Mouse (Mus musculus): ENCODE measurements around the gene Inhba. TPM values are rescaled to one million over a fixed set of nuclear protein-coding genes. Genes with fewer than 3 reads are reported as not detected.

Gene Inhba
- polyA plus RNA-seq, 1 experiment from 2014 or later, result 4.1 TPM

GRCm38 (mm10) chr13:16012243-16012887, 714 bp downstream of the Inhba start:
- peak; percentile 88 for DNase-seq (ENCODE audit: low spot score)
- Histone ChIP-seq H3K4me3 (peak overlapping the region; percentile 69), H3K9me3 (no peaks in the 10 kb centered on the region), H3K27ac (peak overlapping the region; percentile 82), H3K36me3 (no peaks in the 10 kb centered on the region), H3K4me1 (peaks cover 9% of the 10 kb centered on the region; the same call in 1 of the 2 replicates), H3K27me3 (ENCODE audit: insufficient read depth, poor library complexity, severe bottlenecking) (peaks cover 29% of the 10 kb centered on the region; the same call in 1 of the 2 replicates)
- WGBS, result 4% methylated on average over 19 of the region's 19 CpGs

- H3K27me3 ChIP-seq (ENCODE audit: insufficient read depth, poor library complexity, severe bottlenecking), result peaks cover 47% of the 10 kb centered on the region
- 52% methylated on average over 3 of the region's 3 CpGs for WGBS
- H3K4me3 ChIP-seq, result no peak overlapping the region
- peaks cover 15% of the 10 kb centered on the region; the same call in 1 of the 2 replicates for H3K4me1 ChIP-seq
- H3K36me3 ChIP-seq, result no peaks in the 10 kb centered on the region
- H3K27ac ChIP-seq, result no peak overlapping the region
- no peaks in the 10 kb centered on the region for H3K9me3 ChIP-seq
- no peak for DNase-seq (ENCODE audit: low spot score)
These were observed 2.5 kb downstream of the Inhba start for GRCm38 (mm10) chr13:16014166-16014565.

- peaks cover 44% of the 10 kb centered on the region for H3K27me3 ChIP-seq (ENCODE audit: insufficient read depth, poor library complexity, severe bottlenecking)
- H3K4me3 ChIP-seq, result peak overlapping the region; percentile 62; the same call in 1 of the 2 replicates
- DNase-seq (ENCODE audit: low spot score), result no peak
- H3K9me3 ChIP-seq, result no peaks in the 10 kb centered on the region
- H3K4me1 ChIP-seq, result peaks cover 15% of the 10 kb centered on the region; the same call in 1 of the 2 replicates
- H3K27ac ChIP-seq, result no peak overlapping the region
- WGBS, result 17% methylated on average over 1 of the region's 2 CpGs
- H3K36me3 ChIP-seq, result no peaks in the 10 kb centered on the region
These were observed 4.9 kb downstream of the Inhba start for GRCm38 (mm10) chr13:16016506-16016905.

- no peaks in the 10 kb centered on the region for H3K36me3 ChIP-seq
- H3K4me1 ChIP-seq, result peaks cover 15% of the 10 kb centered on the region; the same call in 1 of the 2 replicates
- H3K9me3 ChIP-seq, result no peaks in the 10 kb centered on the region
- H3K4me3 ChIP-seq, result peak overlapping the region; percentile 62
- H3K27me3 ChIP-seq (ENCODE audit: insufficient read depth, poor library complexity, severe bottlenecking), result peaks cover 44% of the 10 kb centered on the region
- H3K27ac ChIP-seq, result peak overlapping the region; percentile 69
- under 1% methylated on average over 20 of the region's 20 CpGs for WGBS
- peak; percentile 74 for DNase-seq (ENCODE audit: low spot score)
These were observed 5.7 kb downstream of the Inhba start for GRCm38 (mm10) chr13:16017338-16017737.

GRCm38 (mm10) chr13:16017777-16018176, 6.1 kb downstream of the Inhba start:
- no peaks in the 10 kb centered on the region for H3K9me3 ChIP-seq
- H3K27ac ChIP-seq, result peak overlapping the region; percentile 69
- peak overlapping the region; percentile 62 for H3K4me3 ChIP-seq
- H3K27me3 ChIP-seq (ENCODE audit: insufficient read depth, poor library complexity, severe bottlenecking), result peaks cover 44% of the 10 kb centered on the region
- H3K4me1 ChIP-seq, result peaks cover 15% of the 10 kb centered on the region; the same call in 1 of the 2 replicates
- DNase-seq (ENCODE audit: low spot score), result peak; percentile 71
- WGBS, result 3% methylated on average over 9 of the region's 9 CpGs
- no peaks in the 10 kb centered on the region for H3K36me3 ChIP-seq

DNA sequence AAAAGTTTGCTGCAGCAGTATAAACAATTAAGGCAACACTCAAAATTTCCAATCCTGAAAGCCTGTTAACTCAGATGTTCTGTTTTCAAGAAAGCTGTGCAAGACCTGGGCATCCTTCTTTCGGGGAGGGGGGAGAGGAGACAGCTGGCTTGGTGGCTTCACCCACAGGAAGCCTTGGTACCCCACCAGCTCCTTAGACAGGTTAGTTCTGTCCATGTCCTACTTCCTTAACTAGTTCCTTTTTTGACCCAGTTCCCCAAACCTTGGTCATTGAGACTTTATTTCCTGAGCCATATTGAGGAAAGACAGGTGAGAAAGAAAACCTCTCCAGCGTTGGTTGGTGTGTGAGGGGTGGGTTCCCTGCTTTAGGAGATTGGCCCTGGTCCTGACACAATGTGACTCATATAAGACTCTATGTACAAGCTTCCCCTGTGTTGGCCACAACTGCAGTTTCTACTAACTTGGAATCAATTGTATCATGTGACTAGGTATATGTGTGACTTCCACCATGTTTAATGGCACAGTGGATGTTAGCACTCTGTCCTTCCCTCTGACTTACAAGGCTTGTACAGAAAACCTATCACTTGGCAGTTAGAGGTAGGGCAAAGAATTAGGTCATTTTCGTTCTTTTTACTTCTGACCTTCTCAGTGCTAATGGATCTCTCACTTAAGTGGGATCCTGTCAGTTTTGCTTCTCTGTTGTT, 7.3 kb downstream of the Inhba start:
- peaks cover 44% of the 10 kb centered on the region for H3K27me3 ChIP-seq (ENCODE audit: insufficient read depth, poor library complexity, severe bottlenecking)
- H3K4me3 ChIP-seq, result no peak overlapping the region
- peaks cover 15% of the 10 kb centered on the region; the same call in 1 of the 2 replicates for H3K4me1 ChIP-seq
- no peaks in the 10 kb centered on the region for H3K36me3 ChIP-seq
- no peak overlapping the region for H3K27ac ChIP-seq
- no peak for DNase-seq (ENCODE audit: low spot score)
- WGBS, result 72% methylated on average over 3 of the region's 3 CpGs
- H3K9me3 ChIP-seq, result no peaks in the 10 kb centered on the region

DNA sequence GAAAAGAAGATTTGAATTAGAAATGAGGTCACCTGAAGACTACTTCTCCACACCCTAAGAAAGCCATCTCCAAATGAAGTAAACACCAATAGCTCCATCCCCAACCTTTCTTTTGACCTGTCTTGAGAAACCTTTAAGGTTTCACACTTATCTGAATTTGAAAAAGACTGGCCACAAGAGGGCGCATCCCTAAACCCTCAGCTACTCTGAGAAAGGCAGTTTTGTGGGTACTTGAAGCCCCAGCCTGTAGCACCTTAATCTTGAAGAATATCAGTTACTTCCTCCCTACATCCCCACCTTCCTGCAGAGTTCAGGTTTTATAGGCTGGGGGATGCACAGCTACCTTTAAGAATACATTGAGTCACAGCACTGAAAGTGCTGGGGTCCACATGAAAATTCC, 9.0 kb downstream of the Inhba start:
- Histone ChIP-seq H3K27me3 (ENCODE audit: insufficient read depth, poor library complexity, severe bottlenecking) (peaks cover 37% of the 10 kb centered on the region), H3K27ac (no peak overlapping the region), H3K4me1 (peaks cover 15% of the 10 kb centered on the region; the same call in 1 of the 2 replicates), H3K36me3 (no peaks in the 10 kb centered on the region), H3K9me3 (no peaks in the 10 kb centered on the region), H3K4me3 (no peak overlapping the region)
- no peak for DNase-seq (ENCODE audit: low spot score)
- 0% methylated on average over 1 of the region's 1 CpGs for WGBS

DNA sequence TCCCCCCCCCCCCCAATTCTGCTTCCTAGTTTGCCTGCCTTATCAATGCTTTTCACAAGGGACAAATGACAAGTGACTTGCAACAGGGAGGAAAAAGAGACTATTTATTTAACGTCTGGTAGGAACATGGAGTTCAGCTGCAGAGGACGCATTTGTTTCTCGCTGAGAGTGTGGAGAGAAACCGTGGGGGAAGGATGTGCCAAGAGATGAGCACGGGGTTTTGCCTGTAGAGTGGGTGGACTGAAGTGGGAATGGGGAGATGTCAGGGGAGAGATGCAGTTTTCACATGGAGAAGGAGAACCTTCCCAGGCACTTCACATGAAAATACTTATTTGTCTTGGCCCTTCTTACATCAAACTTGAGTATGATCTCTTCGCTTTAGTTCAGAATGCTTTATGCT, 9.5 kb downstream of the Inhba start:
- H3K27ac ChIP-seq, result no peak overlapping the region
- no peaks in the 10 kb centered on the region for H3K9me3 ChIP-seq
- peaks cover 32% of the 10 kb centered on the region for H3K27me3 ChIP-seq (ENCODE audit: insufficient read depth, poor library complexity, severe bottlenecking)
- H3K36me3 ChIP-seq, result no peaks in the 10 kb centered on the region
- H3K4me1 ChIP-seq, result peaks cover 15% of the 10 kb centered on the region; the same call in 1 of the 2 replicates
- 37% methylated on average over 6 of the region's 6 CpGs for WGBS
- no peak overlapping the region for H3K4me3 ChIP-seq
- no peak for DNase-seq (ENCODE audit: low spot score)

DNA sequence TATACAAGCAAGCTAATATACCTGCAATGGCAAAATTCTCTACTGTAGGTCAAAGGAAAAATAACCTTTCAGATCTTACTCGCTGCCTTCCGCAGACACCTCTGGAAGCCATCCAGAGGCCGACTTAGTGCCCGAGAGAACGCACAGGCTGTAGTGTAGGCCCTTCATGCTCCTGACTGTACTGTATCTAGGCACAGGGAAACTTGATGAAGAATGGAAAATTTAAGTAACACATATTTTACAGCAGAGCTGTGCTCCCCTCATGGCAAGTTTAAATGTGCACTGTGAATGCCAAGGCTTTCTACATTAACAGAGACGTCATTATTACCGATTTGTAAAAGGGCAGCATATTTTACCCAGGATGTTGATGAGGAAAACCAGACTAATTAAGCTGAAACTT, 10.2 kb downstream of the Inhba start:
- Histone ChIP-seq H3K4me1 (peaks cover 11% of the 10 kb centered on the region; the same call in 1 of the 2 replicates), H3K4me3 (no peak overlapping the region), H3K27me3 (ENCODE audit: insufficient read depth, poor library complexity, severe bottlenecking) (peaks cover 25% of the 10 kb centered on the region), H3K36me3 (no peaks in the 10 kb centered on the region), H3K9me3 (no peaks in the 10 kb centered on the region), H3K27ac (no peak overlapping the region)
- WGBS, result 83% methylated on average over 7 of the region's 7 CpGs
- no peak for DNase-seq (ENCODE audit: low spot score)

DNA sequence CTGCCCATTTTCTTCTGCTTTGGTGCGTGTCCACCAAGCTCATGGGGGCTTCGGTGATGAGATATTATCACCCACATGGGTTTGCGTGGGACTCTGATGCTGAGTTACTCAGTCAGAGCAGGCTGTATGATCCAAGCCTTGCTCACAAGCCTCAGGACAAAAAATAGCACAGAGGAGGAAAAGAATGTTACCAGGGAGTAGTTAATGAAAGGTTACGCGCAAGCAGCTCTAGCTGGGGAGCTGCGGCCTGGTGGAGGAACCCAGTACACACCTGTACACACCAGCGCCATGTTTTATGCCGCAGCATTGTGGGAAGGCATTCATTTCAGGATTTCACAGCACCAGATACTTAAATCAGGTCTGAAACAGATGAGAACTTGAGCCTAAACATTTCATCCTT, 10.9 kb downstream of the Inhba start:
- WGBS, result 90% methylated on average over 8 of the region's 8 CpGs

GRCm38 (mm10) chr13:16023070-16024039, 11.7 kb downstream of the Inhba start:
- no peak for DNase-seq (ENCODE audit: low spot score)

More for the DNA sequence above, 10.9 kb downstream of the Inhba start:
- H3K27ac ChIP-seq, result no peak overlapping the region
- H3K36me3 ChIP-seq, result no peaks in the 10 kb centered on the region
- H3K9me3 ChIP-seq, result no peaks in the 10 kb centered on the region
- H3K4me3 ChIP-seq, result no peak overlapping the region
- no peak for DNase-seq (ENCODE audit: low spot score)
- peaks cover 18% of the 10 kb centered on the region for H3K27me3 ChIP-seq (ENCODE audit: insufficient read depth, poor library complexity, severe bottlenecking)
- H3K4me1 ChIP-seq, result peaks cover 5% of the 10 kb centered on the region; the same call in 1 of the 2 replicates

DNA sequence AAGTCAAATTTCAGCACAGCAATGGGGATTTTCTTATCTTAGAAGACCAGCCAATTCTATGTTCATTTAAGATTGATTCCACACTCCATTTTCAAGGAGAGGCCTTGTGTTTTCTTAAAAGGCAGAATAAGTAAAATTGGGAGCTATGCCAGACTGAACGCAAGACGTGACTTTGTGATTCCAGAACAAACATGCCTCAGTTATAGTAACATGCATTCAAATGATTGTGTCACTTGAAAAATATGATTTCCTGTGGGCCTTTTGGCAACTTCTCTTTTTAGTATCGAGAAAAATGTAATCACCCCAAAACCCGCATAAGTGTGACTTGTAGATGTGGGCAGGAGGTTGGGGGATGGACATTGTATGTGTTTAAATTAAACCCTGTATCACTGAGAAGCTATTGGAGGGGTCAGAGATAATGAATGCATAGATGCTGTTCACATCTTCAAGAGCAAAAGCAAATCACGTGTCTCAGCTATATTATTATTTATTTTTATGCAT, 19.0 kb downstream of the Inhba start:
- Histone ChIP-seq H3K4me3 (no peak overlapping the region), H3K9me3 (no peaks in the 10 kb centered on the region), H3K36me3 (no peaks in the 10 kb centered on the region), H3K4me1 (no peaks in the 10 kb centered on the region), H3K27me3 (ENCODE audit: insufficient read depth, poor library complexity, severe bottlenecking) (no peaks in the 10 kb centered on the region), H3K27ac (no peak overlapping the region)
- 76% methylated on average over 5 of the region's 5 CpGs for WGBS
- DNase-seq (ENCODE audit: low spot score), result no peak

More at GRCm38 (mm10) chr13:16023070-16024039, 11.7 kb downstream of the Inhba start:
- no peaks in the 10 kb centered on the region for H3K9me3 ChIP-seq
- no peaks in the 10 kb centered on the region for H3K4me1 ChIP-seq
- H3K4me3 ChIP-seq, result no peak overlapping the region
- H3K27ac ChIP-seq, result no peak overlapping the region
- 60% methylated on average over 13 of the region's 13 CpGs for WGBS
- peaks cover 10% of the 10 kb centered on the region for H3K27me3 ChIP-seq (ENCODE audit: insufficient read depth, poor library complexity, severe bottlenecking)
- H3K36me3 ChIP-seq, result no peaks in the 10 kb centered on the region

All from heart, embryonic 10.5 days (tissue).